Mouse (Mus musculus) left cerebral cortex, postnatal 36 days (tissue): ENCODE data around the gene Btnl10. TPM values are rescaled to one million over a fixed set of nuclear protein-coding genes. Genes with fewer than 3 reads are reported as not detected.

Experiments used
- DNase-seq, 2 experiments: peaks; one replicate each; pipeline ENCODE4 v3.0.0; 2021 to 2022; ENCODE audit warnings: low spot score in 2 of 2, mixed read lengths in 1 of 2
- intact Hi-C: fragments of 180-260 bp; cut with DNase I; formaldehyde crosslinking; loops from one replicate; pipeline ENCODE4 v1.15.1; 2025
- total RNA-seq, 2 experiments: library from RNA; stranded (reverse); gene quantifications; 2 replicates each; pipeline ENCODE4 v1.2.3; 2021

Gene Btnl10
- total RNA-seq: not detected

DNA sequence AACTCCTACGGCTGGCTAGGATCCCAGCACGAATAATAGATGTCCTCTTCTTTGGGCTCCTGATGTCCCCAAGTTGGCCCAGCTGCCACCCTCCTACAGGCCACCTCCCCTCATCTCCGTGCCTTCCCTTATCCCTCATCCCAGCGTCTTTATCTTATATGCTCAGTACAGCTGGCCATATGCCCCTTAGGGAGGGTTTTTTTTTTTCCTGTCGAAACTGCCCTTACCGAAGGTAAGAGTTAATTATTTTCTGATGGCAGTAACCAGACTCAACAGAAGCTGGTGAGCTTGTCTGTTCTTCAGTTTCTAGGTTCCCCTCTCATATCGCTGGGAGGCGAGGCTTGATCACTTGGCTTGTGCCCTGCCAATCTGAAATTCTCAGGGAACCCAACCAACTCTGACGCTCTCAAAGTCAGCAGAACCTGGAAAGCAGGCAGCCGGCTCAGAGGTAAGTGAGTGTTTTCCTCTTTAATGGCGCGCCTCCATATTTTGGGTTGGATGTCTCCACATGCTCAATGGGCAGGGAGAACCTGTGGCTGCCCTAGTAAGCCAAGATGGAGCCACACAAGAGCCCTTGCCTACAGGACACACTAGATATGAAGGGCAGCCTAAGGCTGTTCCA lies at the start of gene Btnl10:
Gene Btnl10 (plus strand): TSS at position 164 of the 622 bp plus-strand sequence.
- DNase-seq: no peak
- intact Hi-C loops: loop anchor here (5.0 kb wide), 1 partner anchor 379 kb away; no protein-coding TSS in a partner anchor

DNA sequence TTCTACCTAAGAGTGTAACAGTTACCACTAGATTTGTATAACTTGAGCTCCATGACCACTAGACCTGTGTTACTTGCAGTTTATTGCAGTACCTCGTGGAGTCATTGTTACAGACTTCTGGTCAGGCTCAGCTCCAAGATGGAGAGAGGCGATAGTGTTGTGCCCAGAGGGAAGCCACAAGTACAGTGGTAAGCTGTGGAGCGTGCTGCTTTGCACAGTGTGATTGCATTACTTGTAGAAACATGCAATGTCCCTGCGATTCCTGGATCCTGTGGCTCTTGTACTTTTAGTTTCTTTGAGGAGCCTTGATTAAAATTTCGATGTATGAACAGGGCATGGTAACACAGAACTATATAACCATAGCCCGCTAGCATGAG lies 49.8 kb upstream of the Btnl10 start:
- intact Hi-C loops: no loop called here
- DNase-seq: no peak

- intact Hi-C loops: no loop called here
- no peak for DNase-seq
Observed at GRCm38 (mm10) chr11:58870961-58871360, 46.7 kb upstream of the Btnl10 start.

- intact Hi-C loops: no loop called here
- DNase-seq: no peak
Observed at GRCm38 (mm10) chr11:58883756-58884155, 34.0 kb upstream of the Btnl10 start.

- no peak for DNase-seq
- intact Hi-C loops: no loop called here
Observed at GRCm38 (mm10) chr11:58890511-58890910, 27.2 kb upstream of the Btnl10 start.

DNA sequence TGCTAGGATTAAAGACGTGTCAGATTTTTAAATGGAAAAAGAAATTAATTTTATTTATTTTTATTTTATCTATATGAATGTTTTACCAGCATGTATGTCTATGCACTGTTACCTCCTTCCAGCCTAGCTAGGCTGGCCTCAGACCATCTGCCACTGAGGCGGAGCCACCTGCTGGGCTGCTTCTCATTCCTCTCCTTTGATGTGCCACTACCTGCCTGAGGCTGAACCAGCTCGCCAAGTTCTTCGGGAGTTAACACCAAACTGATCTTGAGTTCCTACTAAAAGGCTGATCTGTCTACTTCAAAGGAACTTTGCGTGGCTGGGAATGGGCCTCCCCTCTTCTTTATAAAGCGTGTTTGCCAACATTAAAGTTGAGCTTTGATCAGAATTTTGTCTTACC lies 23.3 kb upstream of the Btnl10 start:
- no peak for DNase-seq
- intact Hi-C loops: no loop called here

DNA sequence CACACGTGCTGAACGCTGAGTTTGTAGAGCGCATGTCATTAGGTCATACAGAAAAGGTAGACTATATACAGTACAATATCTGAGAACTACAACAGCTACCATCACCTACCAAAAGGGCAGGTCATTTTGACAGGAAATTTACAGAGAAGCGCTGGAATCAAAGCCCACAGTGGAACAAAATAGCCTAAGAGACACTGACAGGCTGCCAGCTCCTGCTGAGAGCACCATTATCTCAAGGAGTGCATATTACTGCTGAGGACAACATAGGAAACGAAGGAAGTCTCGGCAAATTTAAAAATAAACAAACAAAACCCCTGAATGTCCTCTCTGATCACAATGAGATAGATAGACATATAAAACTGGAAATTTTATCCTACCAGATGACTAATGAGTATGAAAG lies 20.2 kb upstream of the Btnl10 start:
- intact Hi-C loops: no loop called here
- DNase-seq: no peak

GRCm38 (mm10) chr11:58901080-58901479 lies 16.6 kb upstream of the Btnl10 start:
- DNase-seq: no peak
- intact Hi-C loops: no loop called here

- intact Hi-C loops: no loop called here
- peak; percentile 94 to 95 for DNase-seq
Observed at GRCm38 (mm10) chr11:58903511-58904409, 13.9 kb upstream of the Btnl10 start, which contains the start of gene Zfp39. Gene Zfp39, minus strand, starts transcription at chr11:58904225.

DNA sequence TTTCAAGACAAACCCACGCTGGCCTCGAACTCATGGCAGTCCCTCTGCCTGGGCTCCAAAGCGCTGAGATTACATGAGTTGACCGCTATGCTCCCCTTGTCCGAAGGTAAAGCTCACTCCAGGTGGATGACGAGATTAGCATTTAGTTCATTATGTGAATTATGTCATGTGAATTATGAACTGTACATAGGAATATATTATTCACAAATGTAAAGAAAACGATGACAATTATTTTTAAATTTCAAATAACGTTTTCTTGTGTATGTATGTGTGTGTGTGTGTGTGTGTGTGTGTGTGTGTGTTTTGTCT lies 13.3 kb upstream of the Btnl10 start:
- intact Hi-C loops: no loop called here
- no peak for DNase-seq

GRCm38 (mm10) chr11:58904838-58905237 lies 12.9 kb upstream of the Btnl10 start:
- DNase-seq: no peak
- intact Hi-C loops: no loop called here

DNA sequence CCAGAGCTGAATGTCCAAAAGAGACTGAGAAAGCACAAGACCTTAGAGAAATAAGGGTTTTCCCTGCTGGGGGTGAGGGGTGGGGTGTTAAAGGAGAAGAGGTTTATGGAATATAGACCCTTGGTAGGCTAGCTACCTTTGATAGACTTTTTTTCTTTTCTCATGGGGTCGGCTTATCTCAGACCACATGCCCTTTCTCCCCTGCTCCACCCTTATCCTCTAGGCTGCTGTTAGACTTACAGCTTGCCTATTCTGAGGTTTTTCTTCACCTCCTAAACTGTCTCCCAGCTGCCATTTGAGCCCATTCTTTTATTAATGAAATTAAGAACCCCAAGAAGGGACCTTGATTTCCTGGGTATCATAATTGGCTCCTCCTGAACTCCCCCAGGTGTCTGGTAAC lies 3.9 kb upstream of the Btnl10 start:
- DNase-seq: no peak
- intact Hi-C loops: no loop called here

GRCm38 (mm10) chr11:58914461-58915028 lies 3.2 kb upstream of the Btnl10 start:
- intact Hi-C loops: loop anchor here (5.0 kb wide), 1 partner anchor 383 kb away; no protein-coding TSS in a partner anchor
- no peak for DNase-seq

GRCm38 (mm10) chr11:58916879-58917744 lies 596 bp upstream of the Btnl10 start:
- intact Hi-C loops: loop anchor here (5.0 kb wide), 1 partner anchor 380 kb away; no protein-coding TSS in a partner anchor
- DNase-seq: no peak

DNA sequence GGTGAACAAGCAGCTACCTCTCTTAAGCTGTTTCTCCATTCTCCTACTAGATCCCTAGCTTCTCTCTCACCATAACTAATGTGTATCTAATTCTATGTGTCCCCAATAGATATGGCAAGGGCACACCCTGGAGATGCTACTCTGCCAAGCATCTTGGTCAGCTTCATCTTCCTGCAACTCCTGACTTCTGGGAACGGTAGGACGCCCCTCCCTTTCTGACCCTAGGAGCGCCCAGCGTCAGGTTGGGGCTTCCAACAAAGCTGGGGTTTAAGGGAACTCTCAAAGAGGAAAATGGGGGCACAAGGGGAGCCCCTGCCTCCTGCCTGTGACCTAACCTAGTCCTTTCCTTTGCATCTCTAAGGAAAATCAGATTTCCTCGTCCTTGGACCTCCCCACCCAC lies 1.1 kb downstream of the Btnl10 start:
- intact Hi-C loops: loop anchor here (5.0 kb wide), 1 partner anchor 379 kb away; no protein-coding TSS in a partner anchor
- DNase-seq: no peak

DNA sequence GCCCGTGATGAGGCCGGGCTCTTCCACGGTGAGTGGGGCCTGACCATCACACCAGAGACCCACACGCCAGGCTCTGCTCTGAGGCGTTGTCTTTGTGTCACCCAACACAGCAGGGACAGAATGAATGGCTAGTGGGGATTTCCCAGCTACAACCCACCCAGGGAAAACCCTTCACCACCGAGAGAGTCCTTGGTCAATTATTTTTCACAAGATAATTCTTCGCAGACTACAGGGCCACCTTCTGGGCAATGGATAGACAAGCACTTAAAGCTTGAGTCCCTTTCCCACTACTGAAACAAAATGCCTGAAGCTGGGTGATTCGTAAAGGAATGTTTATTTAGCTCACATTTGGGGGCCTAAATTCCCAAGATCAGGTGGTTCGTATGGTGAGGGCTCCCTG lies 4.7 kb downstream of the Btnl10 start:
- no peak for DNase-seq
- intact Hi-C loops: no loop called here

- intact Hi-C loops: no loop called here
- no peak for DNase-seq
Observed at GRCm38 (mm10) chr11:58926651-58927050, 8.9 kb downstream of the Btnl10 start.

- intact Hi-C loops: no loop called here
- DNase-seq: no peak
Observed at GRCm38 (mm10) chr11:58927053-58927452, 9.3 kb downstream of the Btnl10 start.

- intact Hi-C loops: no loop called here
- no peak for DNase-seq
Observed at GRCm38 (mm10) chr11:58927790-58928651, 10.3 kb downstream of the Btnl10 start.
